Mouse (Mus musculus): ENCODE measurements around the gene Anapc16.
"Not testable (repeated sequence)": the region's sequence is repeated elsewhere in the genome, so short reads cannot be mapped to it uniquely, and the experiment has no call there.

Anapc16 gene

DNA sequence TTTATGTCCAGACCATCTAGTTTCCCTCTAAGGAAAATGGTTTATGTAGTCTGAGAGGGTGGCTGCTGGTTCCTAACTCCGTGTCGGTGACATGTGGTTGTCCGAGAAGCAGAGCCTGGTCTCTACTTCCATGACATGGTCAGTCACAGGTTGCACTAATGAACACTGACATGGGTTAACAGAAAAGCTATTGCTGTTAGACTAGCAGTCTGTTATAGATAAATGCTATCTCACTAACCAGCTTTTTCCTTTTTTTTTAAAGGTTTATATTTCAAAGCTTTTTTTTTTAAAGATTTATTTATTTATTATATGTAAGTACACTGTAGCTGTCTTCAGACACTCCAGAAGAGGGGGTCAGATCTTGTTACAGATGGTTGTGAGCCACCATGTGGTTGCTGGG is 3.9 kb downstream of the Anapc16 start:
- no peak for DNase-seq (ENCODE audit: low spot score)

DNA sequence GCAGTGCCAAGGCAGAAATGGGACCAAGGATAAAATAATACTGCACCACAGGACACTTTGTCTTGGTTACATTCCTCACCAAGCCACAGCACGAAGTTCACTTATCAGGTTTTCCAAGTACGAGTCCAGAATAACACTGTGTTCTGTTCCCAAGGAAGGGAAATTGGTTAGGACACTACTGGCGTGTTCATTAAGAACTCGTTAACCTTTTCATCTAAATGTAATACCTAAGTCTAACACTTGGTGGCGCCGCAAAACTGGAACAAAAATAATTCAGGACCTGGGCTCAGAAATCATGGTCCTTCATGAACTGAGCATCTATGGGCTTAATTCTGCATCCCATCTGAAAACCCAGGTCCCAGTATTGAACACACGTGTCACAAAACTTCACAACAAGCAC is 5.3 kb downstream of the Anapc16 start:
- no peak for DNase-seq (ENCODE audit: low spot score)

DNA sequence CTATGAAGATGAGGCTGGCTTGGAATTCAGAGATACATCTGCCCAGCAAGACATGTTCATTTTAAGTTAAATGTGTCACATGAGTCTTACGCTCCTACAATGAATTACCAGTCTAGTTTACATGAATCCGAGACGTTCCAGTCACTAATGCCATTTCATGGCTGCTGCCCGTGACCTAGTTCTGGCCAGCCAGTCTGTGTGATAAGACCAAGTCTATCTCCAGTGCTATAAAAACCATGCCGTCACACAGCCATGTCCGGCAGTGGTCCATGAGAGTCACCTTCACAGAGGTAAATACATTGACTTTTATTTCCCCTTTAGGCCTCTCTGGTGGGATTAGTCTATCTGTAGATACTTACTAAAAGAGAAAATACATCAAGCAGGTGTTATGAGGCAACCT is 7.0 kb downstream of the Anapc16 start:
- no peak for DNase-seq (ENCODE audit: low spot score)

DNA sequence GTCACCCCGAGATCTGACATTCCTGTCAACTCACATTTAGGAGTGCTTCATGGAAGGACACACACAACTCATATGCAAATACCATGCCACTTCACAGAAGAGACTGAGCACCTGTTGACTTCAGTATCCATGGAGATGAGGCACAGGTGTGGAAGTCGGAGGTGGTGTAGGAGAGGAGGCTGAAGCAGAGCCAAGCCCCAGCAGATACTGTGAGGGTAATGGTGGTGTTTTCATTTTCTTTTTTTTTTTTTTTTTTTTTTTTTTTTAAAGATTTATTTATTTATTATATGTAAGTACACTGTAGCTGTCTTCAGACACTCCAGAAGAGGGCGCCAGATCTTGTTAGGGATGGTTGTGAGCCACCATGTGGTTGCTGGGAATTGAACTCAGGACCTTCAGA is 9.1 kb downstream of the Anapc16 start:
- DNase-seq (ENCODE audit: low spot score) = not testable (repeated sequence)

DNA sequence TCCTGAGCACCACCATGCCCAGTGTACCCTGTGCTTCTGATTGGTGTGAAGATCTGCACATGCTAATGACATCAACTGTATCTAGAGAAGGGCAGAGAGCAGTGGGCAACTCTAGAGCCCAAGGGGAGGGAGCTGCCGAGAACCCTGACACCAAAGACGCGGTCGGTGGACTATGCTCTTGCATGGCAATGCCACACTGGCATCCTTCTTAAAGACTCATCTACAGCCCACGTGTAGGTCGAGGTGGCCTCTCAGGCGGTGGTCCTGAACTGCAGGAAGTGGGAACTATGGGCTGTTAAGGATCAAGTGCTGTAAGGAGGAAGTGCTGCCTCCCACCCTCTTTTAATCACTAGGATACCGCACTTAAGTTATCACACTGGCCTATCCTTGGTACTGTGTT is 10.9 kb downstream of the Anapc16 start:
- no peak for DNase-seq (ENCODE audit: low spot score)

DNA sequence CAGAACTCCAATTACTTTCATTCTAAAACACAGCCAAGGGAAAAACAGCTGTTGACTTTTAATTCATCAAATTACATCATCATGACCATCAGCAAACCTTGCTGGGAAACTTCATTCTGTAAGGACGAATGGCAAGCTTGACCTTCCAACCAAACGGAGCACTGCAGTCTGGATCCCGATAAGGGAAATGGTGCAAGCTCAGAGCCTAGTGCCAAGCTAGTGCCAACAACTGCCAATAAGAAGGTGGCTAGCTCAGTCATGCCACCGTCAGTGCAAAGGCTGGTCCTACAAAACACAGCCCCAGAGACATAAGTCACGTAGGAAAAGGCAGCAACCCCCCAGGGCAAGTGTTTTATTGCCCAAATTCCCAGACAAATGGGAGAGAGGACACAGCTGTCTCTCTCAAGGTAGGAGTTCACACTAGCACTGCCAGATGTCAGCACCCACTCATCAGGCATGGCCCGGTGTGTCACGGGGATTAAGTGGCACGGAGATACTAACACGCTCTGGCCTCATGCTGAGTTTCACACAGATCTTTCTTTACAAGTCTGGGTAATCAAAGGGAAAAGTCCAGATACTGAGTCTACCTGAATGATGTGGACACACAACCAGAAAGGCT is 11.6 kb downstream of the Anapc16 start:
- DNase-seq (ENCODE audit: low spot score) = no peak

DNA sequence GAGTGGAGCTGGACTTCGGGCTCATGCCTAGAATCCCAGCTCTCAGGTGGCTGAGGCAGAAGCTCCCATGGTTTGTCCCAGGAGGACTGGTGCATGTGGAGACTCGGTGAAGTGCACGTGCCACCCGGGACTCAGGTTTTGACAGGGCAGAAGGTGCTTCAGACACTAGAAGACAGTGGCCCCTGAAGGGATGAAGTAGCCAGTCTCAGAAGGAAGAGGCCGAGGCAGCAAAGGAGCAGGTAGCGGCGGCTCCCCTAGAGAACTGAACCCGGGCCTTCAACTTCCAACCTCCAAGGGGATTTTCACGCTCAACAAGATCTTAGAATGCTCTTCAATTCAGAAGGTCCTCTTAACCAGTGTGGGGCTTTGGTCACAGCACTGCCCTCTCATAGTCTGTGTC is 12.5 kb downstream of the Anapc16 start:
- DNase-seq (ENCODE audit: low spot score) = no peak

DNA sequence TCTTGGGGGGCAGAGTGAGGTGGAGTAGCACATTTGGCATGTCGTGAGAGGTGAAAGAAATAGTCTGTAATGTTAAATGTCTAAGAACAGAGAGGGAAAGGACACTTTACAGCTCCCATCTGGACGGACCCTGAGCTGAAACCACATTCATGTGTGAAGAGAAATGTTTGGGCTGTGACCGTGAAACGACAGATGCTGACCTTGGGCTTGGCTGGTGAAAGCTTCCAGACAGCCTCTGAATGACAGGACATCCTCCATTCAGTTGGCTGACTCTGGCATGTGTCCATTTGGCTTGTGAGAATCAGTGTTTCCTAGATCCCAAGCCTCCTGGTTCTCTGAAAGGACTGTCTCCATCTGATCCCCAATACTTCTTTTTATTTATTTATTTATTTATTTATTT is 14.9 kb downstream of the Anapc16 start:
- no peak for DNase-seq (ENCODE audit: low spot score)

DNA sequence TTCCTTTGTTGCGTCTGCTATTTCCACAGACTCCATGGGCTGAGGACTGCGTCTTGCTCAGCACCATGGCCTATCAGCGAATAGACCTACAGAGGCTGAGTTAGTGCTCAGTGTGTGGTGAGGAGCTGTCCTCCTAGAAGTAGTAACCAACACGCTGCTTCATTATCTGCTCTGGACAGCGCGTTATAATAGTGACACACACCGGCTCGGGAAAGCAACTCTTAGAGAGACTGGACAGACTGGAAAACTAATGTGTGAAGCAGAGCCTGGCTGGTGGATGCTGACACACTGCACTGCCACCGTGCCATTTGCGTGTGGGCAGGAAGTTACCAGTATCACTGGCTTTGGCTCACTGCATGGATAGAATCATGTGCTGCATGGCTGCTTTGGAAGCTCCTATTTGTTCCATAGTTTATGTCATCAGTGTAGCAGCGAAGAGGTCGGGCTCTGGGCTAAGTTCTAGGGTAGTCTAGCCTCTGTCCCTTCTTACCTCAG is 20.5 kb downstream of the Anapc16 start:
- DNase-seq (ENCODE audit: low spot score) = no peak

DNA sequence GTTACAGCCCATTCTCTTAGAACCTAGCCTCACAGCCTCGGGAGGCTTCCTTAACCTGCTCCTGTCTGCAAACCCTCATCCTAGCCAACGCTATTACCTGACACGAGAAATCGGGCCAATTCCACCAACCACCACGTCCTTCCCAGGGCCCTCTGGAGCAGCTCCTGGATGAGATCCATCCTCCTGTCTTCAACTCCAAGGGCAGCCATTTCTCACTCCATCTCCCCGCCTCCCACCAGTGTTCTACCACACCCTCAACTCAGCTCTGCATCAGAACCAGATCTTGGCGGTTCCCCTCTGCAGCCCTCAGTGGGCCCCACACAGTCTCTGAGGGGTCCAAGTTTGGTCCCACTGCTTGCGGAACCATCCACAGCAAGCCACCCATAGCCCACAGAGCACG is 21.1 kb downstream of the Anapc16 start:
- no peak for DNase-seq (ENCODE audit: low spot score)

DNA sequence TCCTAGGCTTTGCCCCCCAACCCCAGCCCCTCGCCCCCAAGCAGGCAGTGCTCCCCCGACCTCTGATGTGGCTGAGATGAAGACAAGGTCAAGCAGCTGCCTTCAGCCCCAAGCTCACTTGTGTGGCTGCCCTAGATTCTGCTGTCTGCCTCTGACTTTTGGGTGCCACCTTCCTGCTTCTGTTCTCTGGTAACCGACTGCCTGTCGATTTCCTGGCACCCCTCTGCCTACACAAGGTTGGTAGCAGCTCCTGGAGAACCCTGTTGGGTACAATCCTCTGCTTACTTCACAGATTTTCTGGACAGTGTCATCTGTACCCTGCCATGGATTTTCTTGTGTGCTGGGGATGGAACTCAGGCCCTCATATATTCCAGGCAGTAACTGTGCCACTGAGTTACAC is 21.6 kb downstream of the Anapc16 start:
- no peak for DNase-seq (ENCODE audit: low spot score)

DNA sequence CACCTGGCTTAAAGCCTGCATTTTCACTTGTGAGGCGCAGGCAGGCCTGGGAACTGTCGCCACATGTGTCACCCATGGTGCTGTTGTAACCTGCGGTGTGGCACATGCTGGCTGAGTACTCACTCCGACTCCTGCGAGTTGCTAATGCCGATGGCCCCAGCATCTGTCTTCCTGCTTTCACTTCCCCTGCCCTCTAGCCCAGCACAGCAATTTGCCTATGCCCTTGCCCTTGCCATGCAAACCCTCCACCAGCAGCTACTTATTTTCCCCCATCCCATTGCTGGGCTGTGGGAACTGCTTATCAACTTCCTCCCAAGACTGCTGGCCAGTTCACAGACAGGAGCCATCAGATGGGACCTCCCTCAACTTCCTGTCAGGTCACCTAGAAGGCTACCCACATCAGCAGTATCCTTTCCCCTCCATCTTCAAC is 22.1 kb downstream of the Anapc16 start:
- DNase-seq (ENCODE audit: low spot score) = no peak

DNA sequence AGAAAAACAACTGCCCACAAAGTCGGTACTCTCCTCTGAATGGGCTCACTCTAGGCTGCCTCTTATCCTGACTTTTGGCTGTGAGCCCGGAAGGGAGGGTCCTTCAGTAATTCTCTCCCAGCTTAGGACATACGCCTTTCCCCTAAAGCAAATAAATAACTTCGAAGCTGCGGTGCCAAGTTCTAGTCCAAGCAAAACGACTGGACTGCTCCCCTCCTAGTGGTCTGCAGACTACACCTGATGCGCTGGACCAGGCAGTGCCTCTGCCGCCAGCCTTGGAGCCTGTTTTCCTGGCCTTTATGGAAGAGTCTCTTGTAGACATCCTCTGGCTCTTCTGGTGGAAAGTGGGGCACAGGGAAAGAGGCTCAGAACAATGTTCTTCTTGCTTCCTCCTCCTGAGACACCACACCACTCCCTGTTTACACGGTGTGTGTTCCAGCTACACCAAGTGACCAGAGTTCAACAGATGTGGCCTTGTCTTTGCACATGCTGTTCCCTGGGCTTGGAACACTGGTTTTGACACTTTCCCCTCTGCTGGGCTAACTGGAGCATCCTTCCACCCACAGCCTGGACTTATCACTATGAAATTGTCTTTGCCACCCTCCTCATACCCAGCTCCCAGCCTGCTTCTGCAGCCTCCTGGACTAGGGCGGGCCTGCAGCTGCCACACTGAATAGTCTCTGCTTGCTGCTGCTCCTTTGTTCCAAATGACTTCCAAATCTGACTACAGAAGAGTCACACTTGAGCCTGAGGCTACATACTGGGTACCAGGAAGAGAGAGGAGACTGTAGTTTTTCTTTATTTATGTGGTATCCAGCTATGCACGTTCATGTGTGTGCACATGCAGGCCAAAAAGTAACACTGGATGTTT is 23.8 kb downstream of the Anapc16 start:
- no peak for DNase-seq (ENCODE audit: low spot score)

DNA sequence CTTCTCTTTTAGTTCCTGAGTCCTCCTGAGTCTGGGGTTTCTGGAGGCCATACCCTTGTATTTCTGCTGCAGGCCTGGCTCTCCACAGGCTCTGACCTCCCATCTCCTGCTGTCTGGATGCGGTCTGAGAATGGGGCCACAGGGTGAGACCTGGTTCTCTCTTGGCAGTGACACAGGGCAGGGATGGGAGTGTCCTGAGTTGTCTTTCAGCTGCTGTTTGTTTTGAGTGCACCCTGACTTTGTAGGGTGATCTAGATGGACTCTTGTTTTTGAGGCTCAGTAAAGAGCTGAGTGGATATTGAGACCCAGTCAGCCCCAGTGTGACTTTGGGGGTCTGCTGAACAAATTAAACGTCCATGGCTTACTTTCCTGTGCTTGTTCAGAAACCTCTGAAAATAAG is 24.5 kb downstream of the Anapc16 start:
- DNase-seq (ENCODE audit: low spot score) = no peak

DNA sequence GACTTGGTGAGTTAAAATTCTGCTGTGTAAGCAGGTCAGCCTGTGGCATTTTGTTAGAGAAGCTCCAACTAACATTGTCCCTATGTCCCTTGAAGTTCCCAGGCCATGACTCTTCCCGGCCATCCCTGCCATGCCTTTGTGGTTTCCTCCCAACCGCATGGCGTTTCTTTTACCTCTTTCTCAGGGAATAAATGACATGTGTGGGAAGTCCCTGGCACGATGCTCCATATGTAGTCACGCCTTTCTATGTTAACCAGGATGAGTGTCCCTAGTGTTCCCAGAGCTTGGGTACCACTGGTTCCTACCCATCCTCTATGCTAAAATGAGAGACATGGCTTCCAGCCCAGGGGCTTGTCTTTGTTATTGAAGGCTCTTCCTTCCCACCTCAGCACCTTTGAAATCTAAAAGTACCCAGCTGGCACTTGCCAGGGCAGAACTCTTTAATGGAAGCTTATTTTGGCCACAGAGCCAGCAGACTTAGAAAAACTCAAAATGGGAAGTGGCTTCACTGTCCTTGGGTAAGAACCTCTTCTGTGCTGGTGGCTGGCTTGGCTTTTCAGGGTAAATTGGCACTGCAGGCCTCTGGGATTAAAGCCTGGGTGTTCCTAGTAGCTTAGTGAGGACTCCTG is 25.1 kb downstream of the Anapc16 start:
- DNase-seq (ENCODE audit: low spot score) = no peak

DNA sequence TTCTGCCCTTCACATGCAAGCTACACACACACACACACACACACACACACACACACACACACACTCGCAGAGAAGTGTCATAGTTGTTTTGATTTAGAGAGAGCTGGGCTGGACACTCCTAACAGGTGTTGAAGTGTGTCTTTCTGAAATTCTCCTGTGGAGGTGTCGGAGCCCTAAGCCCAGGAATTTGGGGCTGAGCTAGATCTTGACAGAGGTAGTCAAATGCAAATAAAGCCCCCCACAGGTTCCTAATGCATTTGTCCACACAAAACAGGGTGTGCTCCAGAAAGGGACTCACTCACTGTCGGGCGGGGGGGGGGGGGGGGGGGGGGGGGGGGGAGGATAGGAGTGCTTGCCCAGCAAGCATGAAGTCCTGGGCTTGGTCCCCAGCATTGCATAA is 25.8 kb downstream of the Anapc16 start:
- DNase-seq (ENCODE audit: low spot score) = no peak

DNA sequence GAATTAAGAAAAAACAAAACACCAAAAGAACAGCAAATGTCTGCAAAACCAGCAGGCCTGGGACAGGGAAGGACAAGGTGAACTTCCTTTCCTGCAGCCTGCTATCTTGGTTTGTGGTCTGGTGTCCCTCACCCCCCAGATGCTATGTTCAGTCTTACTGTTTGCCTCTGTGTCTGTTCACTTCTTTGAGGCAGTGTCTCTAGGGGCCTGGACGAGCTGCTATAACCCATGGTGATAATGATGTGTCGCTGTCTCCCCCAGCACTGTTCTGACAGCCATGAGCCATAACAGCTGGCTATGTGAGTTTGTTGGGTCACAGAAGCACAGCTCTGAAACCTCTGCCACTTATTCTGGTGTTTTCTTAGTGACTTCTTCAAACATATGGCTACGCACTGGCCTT is 28.1 kb downstream of the Anapc16 start:
- no peak for DNase-seq (ENCODE audit: low spot score)

DNA sequence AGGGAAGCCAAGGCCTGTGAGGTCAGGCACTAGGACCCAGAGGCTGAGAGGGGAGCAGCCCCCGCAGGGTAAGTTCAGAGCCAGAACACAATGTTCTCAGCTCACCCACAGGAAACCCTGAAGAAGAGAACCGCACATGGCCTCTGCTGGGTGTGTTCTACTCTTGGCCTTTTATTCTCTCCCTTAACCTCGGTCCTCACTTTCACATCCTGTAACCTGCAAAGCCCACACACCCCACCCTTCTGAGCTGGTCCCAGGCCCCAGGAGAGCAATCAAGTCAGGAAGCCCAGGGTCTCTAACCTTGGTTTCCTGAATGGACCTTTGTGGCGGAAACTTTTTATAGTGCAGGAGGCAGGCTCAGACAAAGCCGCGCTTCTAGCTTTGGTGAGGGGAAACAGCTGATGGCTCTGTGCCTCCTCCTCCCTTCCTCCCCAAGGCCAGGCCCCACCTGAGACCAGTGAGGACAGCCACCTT is 28.7 kb downstream of the Anapc16 start:
- no peak for DNase-seq (ENCODE audit: low spot score)

DNA sequence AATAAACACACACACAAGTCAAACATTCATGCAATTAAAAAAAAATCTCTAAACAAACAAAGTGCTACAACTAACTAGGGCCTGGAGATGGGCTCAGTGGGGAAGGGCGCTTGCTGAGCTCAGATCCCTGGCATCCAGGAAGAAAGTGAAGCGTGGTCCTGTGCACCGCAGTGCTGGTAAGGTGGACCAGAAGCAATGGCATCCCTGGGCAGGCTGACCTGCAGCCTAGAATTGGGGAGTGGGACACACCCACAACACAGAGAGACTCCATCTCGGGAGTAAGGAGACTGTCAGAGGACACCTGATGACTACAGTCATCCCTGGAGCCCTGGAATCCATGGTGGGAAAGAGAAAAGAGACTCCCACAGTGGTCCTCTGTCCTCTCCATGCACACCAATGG is 29.5 kb downstream of the Anapc16 start:
- no peak for DNase-seq (ENCODE audit: low spot score)

DNA sequence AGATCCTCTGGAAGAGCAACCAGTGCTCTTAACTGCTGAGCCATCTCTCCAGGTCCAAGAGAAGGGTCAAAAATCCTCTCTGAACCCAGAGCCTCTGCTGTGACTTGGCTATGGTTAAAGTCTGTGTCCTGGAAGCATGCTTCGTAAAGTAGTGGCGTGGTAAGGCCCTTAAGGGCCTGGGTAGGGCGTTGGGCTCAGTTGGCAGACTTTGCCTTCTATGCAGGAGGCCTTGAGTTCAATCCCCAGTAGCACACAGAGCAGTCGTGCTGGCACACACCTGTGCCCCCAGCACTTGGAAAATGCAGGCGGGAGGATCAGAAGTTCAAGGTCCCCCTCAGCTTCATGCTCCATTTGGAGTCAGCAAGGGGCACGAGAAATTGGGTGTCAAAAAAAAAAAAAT is 29.9 kb downstream of the Anapc16 start:
- no peak for DNase-seq (ENCODE audit: low spot score)

DNA sequence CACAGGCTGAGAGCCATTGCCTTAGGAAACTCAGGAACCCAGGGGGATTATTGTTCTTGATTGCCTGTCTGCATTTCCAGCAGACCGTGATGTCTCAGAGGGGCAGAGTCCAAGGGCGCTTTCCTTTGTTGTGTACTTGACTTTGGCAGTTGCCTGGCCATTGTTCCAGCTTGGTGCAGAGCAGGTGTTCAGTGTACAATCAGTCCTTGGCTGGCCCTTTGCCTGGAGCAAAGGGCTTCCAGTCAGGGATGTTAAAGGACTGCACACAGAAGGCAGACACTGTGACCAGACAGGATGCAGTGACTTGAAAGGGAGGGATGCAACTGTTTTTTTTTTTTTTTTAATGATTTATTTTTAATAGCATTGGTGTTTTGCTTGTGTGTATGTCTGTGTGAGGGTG is 30.4 kb downstream of the Anapc16 start:
- no peak for DNase-seq (ENCODE audit: low spot score)

DNA sequence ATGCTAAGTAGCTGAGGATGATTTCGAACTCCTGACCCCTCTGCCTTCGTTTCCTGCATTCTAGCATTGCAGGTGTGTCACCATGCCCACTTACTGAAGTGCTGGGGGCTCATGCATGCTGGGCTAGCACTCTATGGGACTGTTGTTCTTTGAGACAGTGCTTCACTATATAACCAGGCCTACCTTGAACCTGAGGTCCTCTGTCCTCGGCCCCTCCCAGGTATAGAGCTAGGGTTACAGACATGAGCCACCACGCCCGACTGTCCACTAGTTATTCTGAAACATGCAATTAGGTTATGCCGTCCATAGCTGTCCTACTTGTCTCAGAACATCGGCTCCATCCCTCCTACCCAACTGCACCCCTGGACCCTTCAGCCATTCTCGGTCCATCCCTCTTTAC is 31.1 kb downstream of the Anapc16 start:
- no peak for DNase-seq (ENCODE audit: low spot score)

DNA sequence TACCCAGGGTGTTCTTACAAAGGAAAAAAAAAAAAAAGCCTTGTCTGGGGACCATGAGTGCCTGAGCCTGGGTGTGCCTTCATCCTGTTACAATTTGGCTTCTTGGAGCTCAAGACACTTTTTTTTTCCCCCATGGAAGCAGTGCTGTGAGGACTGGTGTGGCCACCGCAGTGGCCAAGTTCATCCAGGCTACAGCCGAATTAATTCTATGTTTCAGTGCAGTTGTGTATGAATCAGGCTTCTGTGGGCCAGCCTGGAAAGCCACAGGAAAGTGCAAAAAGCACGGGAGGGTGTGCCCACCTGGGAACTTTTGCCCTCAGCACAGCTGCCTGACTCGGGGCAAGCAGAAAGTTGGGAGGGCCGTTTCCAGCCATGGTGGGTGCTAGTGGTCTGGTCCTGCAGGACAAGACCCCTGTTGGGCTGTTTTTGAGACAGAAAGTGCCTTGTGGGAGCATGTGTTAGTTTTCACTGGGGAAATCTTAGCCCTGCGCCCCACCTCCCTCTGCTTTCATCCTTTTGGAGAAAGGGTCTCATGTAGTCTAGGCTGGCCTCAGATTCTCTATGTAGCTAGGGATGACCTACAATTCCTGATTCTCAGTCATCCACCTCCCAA is 32.4 kb downstream of the Anapc16 start:
- DNase-seq (ENCODE audit: low spot score) = no peak

Data from urinary bladder, postnatal 10 days (tissue).